Mouse (Mus musculus) brain, embryonic 14.5 days (tissue): ENCODE measurements around the gene Lrrc55.

Source experiments
- CTCF ChIP-seq: fragments of 200-500 bp; IDR thresholded peaks from 2 replicates; pipeline ENCODE4 v1.5.1; 2012; ENCODE audit warnings: inconsistent platforms, mild to moderate bottlenecking, moderate library complexity, borderline replicate concordance; ENCODE audit not compliant: insufficient read depth, insufficient read length; ENCODE audit errors: extremely low read depth
- POLR2A ChIP-seq: fragments of 200-500 bp; IDR thresholded peaks from 2 replicates; pipeline ENCODE4 v1.6.1; 2012; ENCODE audit warnings: mild to moderate bottlenecking, inconsistent platforms, borderline replicate concordance; ENCODE audit not compliant: poor library complexity, insufficient read depth, insufficient read length, severe bottlenecking; ENCODE audit errors: extremely low read depth

- no peak for TF ChIP-seq CTCF
- TF ChIP-seq POLR2A, result no peak
These were observed 39.6 kb downstream of the Lrrc55 start for GRCm38 (mm10) chr2:85157382-85157781.
